Mouse (Mus musculus): ENCODE measurements around the gene Rb1. TPM values are rescaled to one million over a fixed set of nuclear protein-coding genes. Genes with fewer than 3 reads are reported as not detected.

The Rb1 gene
- total RNA-seq, 2 experiments from 2014 or later = 27.4 to 33.2 TPM

DNA sequence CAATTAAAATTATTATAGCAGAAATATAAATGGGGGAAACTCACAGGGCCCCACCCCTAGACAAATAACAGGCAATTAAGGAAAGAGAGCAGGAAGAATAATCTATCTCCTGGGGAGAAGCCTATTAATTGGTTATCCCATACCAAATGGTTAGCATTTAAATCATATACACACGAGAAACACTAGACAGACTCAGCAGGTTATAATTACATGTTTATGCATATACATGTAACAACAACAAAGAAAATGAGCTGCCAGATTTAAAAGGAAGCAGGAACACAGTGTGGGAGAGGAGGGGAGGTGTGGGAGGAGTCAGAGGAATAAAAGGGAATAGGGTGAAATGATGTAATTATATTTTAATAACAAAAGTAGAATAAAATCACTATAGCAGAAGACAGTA is 33.2 kb downstream of the Rb1 start:
- intact Hi-C loops (cut with DNase I) = no loop called here
- DNase-seq (ENCODE audit: low spot score in 2 of 2) = no peak

DNA sequence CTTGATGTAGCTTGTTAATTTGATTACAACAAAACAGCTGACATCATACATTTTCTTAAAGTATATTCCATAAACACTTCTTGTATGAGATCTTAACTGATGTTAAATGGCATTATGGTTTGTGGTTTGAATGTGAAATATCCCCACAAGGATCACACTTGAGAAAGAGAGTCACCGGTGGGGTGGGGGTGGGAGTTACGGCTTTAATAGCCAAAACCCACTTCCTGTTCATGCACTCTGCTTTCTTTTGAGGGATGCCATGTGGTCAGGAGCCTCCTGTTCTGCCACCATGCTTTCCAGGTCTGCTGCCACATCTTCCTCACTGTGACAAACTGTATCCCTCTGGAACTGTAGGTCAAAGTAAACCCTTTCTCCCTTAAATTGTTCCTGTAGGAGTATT is 35.7 kb downstream of the Rb1 start:
- DNase-seq (ENCODE audit: low spot score in 2 of 2) = no peak
- intact Hi-C loops (cut with DNase I) = no loop called here

DNA sequence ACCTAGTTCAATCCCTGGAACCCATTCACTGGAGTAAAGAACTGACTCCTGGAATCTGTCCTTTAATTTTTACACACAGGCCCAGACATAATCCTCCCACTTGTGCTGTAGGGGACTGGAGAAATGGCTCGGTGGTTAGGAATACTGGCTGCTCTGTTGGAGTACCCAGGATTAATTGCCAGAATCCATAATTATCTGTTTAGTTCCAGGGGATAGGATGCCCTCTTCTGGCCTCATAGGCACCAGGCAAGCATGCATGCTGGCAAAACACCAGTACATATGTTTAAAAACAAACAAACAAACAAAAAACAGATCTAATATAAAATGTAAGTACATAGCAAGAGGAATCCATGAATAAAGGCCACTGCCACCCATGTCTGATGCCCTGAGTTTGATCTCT is 44.6 kb downstream of the Rb1 start:
- intact Hi-C loops (cut with DNase I) = loop anchor here (5.0 kb wide), 1 partner anchor 174 kb away; no protein-coding TSS in a partner anchor
- DNase-seq (ENCODE audit: low spot score in 2 of 2) = no peak

DNA sequence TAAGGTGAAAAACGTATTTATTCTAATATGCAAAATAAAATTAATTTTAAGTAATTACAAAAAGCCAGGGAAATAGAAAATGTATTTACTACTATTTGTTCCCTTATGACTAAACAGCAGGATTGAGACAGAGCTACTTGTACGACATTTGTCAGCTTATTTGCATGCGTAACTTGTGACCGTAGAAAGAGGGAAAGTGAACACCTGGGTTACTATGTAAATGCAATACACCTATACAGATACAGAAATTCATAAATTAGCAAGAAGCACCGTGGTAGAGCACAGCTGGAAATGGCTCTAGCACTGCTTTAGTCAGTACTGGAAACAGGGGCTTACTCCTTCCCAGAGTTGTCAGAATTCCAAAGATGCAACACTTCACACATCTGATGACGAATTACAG is 46.5 kb downstream of the Rb1 start:
- intact Hi-C loops (cut with DNase I) = no loop called here
- no peak for DNase-seq (ENCODE audit: low spot score in 2 of 2)

DNA sequence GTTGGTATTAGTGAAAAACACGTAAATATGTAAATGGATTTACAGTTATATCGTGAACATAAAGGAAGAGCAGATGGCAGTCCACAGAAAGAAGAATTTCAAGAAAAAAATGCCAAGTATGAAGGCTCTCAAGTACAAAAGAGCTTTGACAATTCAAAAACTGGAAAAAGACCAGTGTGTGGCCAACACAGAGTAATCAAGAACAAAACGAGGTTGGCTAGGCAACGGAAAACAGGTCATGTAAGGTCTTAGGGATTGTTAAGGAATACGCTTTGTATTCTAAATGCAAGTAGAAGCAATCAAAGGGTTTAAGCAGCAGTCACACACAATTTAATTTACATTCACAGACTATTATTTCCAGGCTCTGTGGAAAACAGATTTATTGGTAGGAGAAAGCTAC is 53.8 kb downstream of the Rb1 start:
- no peak for DNase-seq (ENCODE audit: low spot score in 2 of 2)
- intact Hi-C loops (cut with DNase I) = no loop called here

DNA sequence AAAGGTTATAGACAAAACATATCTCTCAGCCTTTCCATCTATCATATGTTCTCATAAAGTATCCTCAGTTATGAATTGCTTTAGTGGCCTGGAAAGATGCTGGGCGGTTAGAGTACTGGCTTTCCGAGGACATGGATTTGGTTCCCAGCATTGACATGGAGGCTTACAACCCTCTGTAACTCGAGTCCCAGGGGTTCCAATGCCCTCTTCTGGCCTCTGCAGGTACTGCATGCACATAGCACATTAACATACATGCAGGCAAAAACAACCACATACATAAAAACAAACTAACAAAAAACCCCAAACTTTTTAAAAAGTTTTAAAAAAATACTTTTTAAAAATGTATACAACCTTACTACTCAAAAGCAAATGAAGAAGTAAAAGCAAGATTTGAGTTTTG is 59.5 kb downstream of the Rb1 start:
- DNase-seq (ENCODE audit: low spot score in 2 of 2) = no peak
- intact Hi-C loops (cut with DNase I) = no loop called here

DNA sequence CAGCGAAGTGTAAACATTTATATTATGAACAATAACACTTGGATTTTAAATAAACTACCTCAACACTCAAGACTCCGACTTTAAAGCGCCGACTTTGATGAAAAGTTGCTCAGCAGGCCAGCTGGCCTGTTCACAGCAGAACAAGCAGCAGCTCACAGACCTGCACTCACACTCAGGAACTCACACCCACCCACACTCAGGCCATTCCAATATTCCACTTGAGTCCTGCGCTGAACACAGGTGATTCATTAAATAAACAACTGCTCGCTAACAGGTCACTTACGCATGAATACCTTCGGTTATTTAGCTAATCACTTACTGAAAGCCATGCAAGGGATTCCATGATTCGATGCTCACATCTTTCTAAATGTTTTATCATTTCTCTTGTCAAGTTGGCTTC is 63.4 kb downstream of the Rb1 start:
- intact Hi-C loops (cut with DNase I) = no loop called here
- no peak for DNase-seq (ENCODE audit: low spot score in 2 of 2)

DNA sequence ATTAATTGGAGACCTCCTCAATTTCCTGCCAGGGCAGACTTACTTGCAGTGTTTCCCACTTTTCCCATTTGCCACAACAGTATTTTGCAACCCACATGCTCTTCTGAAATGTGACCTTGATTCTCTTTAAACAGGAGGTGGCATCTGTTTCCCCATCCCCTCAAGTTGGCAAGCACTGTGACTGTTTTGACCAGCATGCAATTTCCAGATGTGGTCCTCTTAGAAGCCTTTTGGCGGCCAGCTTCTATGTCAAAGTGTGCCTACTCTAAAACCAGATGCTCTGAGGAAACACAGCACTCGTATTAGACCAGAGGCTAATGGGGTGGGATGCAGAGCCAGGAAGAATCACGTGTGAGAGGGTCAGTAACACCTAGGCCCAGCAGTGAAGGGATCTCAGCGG is 67.4 kb downstream of the Rb1 start:
- no peak for DNase-seq (ENCODE audit: low spot score in 2 of 2)
- intact Hi-C loops (cut with DNase I) = no loop called here

DNA sequence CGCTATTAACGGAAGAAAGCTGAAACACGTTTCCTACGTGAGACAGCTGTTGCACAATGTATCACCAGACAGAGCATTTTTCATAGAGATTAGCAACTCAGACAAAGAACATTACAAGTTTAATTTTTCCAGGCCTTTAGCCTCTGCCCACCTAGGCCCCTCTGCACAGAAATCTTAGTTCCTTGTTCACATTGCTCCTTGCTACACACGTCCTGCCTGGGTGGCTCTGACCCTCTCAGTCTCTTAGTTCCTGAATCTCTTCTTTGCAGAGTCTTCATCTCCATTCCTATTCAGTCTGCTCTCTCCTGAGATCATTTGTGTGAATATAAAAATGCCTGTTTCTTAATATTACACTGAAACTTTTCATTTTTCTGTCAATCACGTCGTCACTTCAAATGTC is 68.3 kb downstream of the Rb1 start:
- no peak for DNase-seq (ENCODE audit: low spot score in 2 of 2)
- intact Hi-C loops (cut with DNase I) = no loop called here

DNA sequence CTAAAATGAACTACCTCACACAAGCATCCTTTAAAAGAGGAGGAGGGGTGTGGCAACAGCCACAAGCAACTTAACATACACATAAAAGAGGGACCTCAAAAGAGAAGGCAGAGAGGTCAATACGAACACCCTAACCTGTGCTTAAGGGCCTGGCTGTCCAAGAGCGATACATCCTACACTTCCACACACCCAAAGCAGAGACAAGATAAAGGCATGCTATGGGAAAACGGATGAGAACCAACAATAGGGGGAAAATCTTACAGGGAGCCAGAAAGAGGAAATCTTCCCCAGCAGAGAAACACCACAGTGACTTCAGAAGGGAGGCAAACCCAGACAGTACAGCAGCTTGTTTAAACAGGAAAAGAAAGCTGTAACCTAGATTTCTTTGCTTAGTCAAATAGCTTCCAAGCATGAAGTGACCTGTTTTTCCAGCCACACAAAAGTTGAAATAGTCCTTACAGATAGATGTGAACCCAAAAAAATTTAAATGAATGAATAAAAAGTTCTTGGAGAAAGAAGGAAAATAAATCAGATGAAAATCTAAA is 70.1 kb downstream of the Rb1 start:
- no peak for DNase-seq (ENCODE audit: low spot score in 2 of 2)
- intact Hi-C loops (cut with DNase I) = no loop called here

DNA sequence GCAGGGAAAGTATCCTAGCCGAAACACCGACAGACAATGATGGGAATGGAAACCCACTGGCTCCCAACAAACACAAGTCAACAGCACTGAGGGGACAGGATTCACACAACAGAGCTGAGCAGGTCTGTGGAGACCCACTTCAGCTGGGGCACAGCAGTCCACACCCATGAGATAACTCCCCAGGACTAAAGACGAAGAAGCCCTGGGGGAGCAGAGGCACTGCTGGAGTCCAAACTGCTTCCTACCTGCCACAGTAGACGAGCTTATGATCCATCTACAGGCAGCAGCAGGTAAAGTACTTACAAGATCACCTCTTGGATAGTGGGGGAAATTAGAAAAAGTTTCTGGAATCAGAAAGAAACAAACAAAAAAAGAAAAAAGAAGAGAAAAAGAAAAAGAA is 71.2 kb downstream of the Rb1 start:
- no peak for DNase-seq (ENCODE audit: low spot score in 2 of 2)
- intact Hi-C loops (cut with DNase I) = no loop called here

DNA sequence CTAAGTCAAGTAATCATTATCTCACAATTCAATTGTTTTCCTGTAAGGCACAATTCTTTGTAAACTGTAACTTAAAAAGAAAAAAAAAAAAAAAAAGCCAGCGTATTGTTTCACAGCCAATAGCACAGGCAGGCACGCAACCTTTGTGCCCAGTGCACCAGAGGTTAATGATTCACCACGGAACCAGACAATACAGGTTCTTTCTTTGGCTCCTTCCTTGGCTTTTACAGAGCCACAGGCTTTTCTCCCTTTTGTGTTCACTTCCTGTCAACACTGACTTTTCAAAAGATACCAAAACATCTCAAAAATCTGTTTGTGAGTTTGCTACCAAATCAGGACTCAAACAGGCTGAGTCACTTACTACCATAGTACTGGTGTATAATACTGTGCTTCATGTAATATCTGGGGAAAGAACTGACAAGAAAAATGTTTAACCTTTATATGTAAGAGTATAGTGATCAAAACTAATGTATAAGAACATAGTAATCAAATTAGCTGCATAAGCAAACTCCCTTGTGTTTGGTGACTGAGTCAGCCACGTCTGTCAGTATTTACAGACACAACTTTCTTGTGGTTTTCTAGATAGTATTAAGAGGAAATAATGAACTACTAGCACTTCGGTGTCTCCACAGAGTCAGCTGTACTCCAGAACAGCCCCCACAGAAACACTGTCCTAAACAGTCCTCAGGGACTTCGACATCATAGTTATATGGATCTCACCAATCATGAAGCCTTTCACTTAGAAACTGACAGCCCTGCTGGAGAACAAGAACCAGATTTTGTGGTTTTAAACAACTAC is 72.0 kb downstream of the Rb1 start:
- intact Hi-C loops (cut with DNase I) = no loop called here
- DNase-seq (ENCODE audit: low spot score in 2 of 2) = no peak

DNA sequence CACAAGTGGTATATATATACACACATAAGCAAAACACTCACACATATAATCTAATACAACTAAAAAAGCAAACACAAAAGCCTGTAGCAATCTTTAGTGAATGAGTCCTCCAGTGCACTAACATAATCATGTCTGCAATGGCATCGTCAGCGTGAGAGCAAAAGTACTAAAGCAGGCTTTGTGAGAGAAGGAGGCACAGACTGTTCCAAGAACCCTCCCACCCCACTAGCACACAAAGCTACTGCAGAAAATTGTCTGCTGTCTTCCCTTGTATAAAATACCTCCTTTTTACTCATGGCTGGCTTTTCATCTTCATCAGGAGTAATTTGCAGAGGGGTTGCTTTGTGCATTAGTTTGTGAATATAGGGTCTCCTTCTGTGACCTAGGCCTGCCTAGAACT is 73.3 kb downstream of the Rb1 start:
- DNase-seq (ENCODE audit: low spot score in 2 of 2) = no peak
- intact Hi-C loops (cut with DNase I) = no loop called here

DNA sequence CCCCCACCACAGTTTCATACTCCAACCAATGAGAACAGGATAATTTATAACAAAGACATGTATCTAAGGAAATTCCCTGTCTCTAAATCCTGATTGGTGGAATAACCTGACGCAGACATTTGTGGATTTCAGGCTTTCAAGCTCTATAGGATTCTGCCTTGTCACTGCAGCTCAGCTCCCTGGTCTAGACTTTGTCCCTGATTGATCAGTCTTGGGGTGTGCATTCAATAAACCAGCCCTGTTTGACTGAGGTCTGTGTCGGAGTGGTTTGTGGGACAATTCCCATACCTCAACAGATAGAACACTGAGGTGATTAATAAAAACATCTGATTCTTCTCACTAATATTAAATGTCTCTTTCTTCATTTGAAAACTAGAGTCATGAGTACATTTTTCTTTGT is 75.6 kb downstream of the Rb1 start:
- intact Hi-C loops (cut with DNase I) = no loop called here
- DNase-seq (ENCODE audit: low spot score in 2 of 2) = no peak

DNA sequence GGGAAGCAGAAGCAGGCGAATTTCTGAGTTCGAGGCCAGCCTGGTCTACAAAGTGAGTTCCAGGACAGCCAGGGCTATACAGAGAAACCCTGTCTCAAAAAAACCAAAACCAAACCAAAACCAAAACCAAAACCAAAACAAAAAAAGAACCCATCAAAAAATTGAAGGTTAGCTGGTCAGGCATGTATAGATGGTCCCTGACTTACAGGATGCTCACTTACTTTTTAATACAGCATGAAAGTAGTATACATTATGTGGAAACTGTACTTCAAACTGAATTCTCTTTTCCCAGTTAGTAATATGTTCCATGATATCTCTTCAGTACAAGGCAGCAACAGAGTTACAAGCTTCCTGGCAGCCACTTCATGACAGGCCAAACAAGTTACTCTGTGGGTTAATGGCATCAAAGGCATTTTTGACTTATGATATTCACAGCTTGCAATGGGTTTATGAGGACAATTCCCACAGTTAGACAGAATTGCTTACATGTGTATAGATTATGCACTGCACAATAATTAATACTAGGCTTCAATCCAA is 81.5 kb downstream of the Rb1 start:
- intact Hi-C loops (cut with DNase I) = no loop called here
- DNase-seq (ENCODE audit: low spot score in 2 of 2) = no peak

DNA sequence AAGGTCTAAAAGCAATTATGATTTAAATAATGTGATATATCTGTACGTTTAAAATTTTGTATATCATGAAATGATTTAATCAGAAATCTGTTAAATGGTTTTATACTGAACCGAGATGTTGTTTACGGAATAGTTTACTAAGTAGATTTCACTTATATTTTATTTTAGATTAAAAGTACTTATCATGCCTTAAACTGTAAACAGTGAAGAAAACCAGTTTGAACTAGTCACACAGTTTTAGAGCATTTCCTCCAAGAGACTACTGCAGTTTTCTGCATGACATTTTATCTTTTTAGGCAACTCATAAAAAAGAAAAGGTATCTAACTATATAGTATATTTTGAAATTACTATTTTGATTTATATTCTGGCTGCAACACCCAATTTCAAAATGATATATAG is 85.8 kb downstream of the Rb1 start:
- intact Hi-C loops (cut with DNase I) = no loop called here

DNA sequence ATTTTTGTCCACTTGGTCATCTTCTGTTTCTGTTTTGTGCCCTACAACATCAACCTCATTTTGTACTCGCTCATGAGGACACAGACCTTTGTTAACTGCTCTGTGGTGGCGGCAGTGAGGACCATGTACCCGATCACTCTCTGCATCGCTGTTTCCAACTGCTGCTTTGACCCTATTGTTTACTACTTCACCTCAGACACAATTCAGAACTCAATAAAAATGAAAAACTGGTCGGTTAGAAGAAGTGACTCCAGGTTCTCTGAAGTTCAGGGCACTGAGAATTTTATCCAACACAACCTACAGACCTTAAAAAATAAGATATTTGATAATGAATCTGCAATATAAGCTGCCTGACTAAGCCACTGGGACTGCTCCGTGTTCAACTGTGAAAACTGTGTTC is 86.3 kb downstream of the Rb1 start:
- intact Hi-C loops (cut with DNase I) = no loop called here
- no peak for DNase-seq (ENCODE audit: low spot score in 2 of 2)

More for the DNA sequence above, 85.8 kb downstream of the Rb1 start:
- no peak for DNase-seq (ENCODE audit: low spot score in 2 of 2)

DNA sequence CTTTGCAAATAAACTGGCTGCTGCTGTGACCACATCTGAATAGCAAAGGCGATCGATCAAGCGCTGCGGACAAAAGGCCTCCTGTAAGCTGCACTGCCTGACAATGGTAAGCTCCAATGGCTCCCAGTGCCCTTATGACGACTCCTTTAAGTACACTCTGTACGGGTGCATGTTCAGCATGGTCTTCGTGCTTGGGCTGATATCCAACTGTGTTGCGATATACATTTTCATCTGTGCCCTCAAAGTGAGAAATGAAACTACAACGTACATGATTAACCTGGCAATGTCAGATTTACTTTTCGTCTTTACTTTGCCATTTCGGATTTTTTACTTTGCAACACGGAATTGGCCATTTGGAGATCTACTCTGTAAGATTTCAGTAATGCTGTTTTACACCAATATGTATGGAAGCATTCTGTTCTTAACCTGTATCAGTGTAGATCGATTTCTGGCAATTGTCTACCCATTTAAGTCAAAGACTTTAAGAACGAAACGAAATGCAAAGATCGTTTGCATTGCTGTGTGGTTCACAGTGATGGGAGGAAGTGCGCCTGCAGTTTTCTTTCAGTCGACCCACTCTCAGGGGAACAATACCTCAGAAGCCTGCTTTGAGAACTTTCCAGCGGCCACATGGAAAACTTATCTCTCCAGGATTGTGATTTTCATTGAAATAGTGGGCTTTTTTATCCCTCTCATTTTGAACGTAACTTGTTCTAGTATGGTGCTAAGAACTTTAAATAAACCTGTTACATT is 86.9 kb downstream of the Rb1 start:
- intact Hi-C loops (cut with DNase I) = no loop called here
- DNase-seq (ENCODE audit: low spot score in 2 of 2) = no peak

DNA sequence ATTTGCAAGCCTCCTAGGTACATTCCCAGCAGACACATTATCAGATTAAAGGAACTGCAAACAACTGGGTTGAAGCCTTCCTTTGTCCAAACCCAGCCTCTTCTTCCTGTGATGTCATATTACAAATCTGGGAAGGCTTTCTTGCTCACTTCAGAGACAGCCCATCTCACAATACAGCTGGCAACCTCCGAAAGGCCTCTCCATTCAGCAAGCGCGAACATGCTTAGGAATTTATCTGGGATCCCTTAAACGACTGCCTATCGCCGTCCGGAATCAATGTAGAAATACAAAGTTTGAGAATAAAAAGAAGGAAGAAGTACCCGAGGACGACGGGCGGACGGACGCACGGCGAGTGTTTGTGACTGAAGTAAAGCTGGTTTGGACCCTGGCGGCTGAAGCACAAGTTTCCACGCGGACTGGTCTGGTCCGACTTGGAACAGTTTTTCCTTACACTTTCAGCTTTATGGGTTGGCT is 87.7 kb downstream of the Rb1 start, which contains the start of gene Lpar6:
Gene Lpar6, plus strand, starts transcription at position 48 of the 474 bp plus-strand sequence.
- intact Hi-C loops (cut with DNase I) = no loop called here
- peak in 1 of 2 experiments; percentile 29 for DNase-seq (ENCODE audit: low spot score in 2 of 2)

DNA sequence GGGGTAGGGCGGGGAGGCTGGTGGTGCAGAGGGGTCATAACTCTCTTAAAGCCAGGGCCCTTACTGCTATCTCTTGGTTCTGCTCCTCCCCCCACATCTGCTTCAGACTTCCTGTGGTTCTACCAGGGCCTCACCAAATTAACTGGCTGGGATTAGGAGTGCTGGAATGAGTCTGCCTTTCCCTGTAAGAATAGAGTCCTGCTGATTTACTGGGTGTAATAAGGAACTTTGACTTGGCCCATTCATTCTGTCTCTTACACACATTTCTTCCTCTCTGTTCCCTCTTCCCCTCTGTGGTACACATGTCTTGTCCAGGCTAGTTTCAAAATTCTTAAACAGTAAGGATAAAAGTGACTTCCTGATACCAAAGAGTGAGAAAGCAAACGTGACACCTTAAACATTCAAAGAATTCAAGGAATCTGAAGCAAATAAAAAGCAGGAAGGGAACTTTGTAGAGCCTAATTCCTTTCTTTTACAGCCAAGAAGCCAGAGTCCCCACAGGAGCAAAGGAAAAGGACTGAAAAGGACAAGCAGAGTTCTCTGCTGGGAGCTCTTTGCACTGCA is 91.1 kb downstream of the Rb1 start:
- no peak for DNase-seq (ENCODE audit: low spot score in 2 of 2)
- intact Hi-C loops (cut with DNase I) = no loop called here
